Mouse (Mus musculus) naive thymus-derived CD4-positive, alpha-beta T cell, adult 2 months (primary cell): ENCODE results near the gene Plxnc1.

ENCODE experiments used
- DNase-seq: peaks from one replicate; pipeline ENCODE4 v3.0.0-alpha.2; 2011; ENCODE audit warnings: low read depth

The Plxnc1 gene

DNA sequence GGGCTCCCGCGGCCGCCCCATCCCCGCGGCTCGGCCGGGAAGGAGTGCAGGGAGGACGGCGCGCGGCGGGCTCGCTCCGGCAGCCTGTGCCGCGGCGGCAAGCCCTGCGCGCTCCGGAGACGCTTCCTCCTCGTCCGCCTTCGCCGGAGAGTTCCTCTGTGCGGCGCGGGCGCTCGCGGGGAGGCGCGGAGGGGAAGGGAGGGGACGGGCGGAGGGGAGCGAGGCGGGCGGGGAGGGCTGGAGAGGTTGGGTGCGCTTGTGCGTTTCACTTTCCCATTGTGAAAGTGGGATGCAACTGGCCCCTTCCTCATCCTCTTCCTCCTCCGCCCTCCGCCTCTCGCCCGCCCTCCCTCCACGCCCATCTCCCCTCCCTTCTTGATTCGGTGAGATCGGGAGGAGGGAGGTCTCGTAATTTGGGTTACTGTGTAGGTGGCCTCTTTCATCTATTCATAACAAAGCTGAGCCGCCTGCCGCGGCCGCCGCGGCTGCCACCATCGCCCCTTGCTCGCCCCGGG, at the start of gene Plxnc1:
Gene Plxnc1, minus strand, starts transcription at position 145 of the 515 bp plus-strand sequence.
- DNase-seq, result peak; percentile 67

GRCm38 (mm10) chr10:94992127-94992526, 47.5 kb upstream of the Plxnc1 start:
- peak; percentile 79 for DNase-seq

DNA sequence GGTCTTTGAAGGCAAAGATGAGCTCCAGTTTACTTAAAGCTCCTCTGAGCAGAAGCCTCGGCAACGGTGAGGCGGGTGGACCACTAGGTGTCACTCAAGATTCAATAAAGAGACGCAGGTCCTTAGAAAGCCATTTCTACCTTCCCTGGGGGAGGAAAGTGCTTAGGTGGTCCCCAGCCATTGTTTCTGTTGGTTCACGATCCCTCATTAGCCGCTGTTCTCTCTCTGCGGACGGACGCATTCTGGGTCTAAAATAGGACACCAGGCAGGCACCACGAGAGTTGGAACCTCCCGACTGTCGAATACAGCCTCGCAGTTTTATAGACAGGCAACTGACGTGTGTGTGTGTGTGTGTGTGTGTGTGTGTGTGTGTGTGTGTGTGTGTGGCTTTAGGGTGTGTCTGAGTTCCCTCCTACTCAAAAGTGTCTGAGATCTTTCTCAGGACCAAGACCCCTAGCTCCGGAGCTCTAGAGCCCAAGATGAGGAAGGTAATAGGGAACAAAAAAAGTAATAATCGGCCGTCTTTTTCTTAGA, 47.0 kb upstream of the Plxnc1 start:
- DNase-seq, result peak; percentile 79

DNA sequence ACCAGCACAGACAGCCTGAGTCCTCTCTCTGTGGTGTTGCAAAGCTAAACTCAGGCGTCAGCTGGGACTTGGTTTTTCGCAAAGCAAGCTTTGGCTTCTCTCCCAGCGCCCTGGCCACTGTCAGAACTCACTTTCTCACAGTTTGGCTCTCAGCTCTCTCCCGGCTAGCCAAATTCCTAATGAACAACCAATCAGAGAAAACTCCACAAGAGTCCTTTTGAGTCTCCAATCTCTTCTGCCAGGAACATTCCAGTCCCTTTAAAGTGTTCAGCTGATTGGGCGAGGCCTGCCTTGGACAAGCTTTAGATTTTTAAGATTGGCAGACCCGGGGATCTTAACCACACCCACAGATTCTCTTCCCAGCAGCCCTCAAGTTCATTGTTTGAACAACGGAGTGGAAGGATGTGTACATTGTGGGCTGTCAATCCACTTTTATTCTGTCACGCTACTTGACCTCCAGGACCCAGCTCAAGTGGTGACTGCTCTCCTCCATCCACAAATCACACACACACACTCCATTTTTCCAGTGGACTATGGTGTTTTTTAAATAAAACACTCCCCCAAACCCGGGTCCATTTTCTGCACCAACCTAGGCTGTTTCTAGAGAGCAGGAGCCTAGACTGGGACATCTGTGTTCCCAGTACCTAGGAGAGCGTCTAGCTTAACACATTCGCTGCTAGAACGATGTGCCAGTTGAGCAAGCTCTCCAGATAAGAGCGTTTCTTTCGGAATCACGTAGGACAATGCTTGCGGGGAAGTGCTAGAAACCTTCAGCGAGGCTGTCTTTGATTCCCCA, 46.3 kb upstream of the Plxnc1 start:
- no peak for DNase-seq

- no peak for DNase-seq
Measured at GRCm38 (mm10) chr10:94989321-94989720, 44.7 kb upstream of the Plxnc1 start.

DNA sequence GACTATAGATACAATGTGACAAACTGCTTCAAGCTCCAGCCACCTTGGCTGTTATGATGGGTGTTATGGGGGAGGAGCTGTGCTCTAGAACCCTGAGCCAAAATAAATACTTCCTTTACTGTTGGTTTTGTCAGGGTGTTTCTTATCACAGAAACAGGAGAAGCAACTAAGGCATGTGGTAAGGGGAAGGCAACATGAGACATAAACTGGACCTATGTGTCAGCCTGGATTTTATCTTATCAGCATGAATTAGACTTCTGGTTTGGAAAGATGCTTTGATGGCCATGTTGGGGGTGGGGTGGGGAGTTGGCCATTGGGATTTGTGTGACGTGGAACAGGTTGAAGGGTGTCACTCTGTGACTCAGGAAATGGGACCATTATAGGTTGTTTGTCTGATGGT, 40.5 kb upstream of the Plxnc1 start:
- DNase-seq, result no peak

DNA sequence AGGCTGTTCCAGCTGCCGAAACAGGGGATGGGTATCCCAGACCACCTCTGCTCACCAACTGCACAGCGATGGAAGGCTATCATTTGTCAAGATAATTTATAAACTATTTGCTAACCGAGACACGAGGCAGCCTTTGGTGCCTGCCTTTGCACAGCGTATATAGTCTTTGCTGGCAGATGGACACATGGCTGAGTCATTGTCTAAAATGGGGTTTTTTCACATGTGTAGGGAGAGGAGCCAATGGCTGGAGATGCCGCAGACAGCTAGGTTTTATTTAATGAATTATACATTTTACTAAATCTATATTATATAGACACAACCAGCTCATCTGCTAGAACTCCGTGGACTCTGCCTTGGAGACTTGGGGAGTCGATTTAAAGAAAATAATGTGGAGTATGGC, 37.9 kb upstream of the Plxnc1 start:
- DNase-seq, result no peak

GRCm38 (mm10) chr10:94981466-94982138, 37.0 kb upstream of the Plxnc1 start:
- no peak for DNase-seq

- DNase-seq, result no peak
Measured at GRCm38 (mm10) chr10:94978265-94978822, 33.7 kb upstream of the Plxnc1 start.

GRCm38 (mm10) chr10:94976329-94976728, 31.7 kb upstream of the Plxnc1 start:
- peak; percentile 26 for DNase-seq

GRCm38 (mm10) chr10:94975099-94975496, 30.5 kb upstream of the Plxnc1 start:
- no peak for DNase-seq

- no peak for DNase-seq
Measured at GRCm38 (mm10) chr10:94974345-94975098, 29.9 kb upstream of the Plxnc1 start.

DNA sequence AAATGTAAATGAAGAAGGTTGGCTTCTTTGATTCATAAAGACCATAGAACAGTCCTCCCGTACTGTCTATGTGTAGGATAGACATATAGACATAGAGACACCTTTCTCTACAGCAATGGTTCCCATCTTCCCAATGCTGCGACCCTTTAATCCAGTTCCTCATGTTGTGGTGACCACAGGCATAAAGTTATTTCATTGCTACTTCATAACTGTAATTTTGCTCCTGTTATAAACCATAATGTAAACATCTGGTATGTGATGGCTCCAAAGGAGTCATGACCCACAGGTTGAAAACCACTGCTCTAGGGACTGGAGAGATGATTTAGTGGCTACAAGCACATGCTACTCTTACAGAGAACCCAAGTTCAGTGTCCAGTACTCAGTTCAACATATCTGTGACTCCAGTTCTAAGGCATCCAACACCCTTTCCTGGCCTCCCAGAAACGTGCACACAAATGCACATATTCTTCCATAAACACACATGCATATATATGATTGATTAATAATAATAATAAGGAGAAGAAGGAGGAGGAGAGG, 27.1 kb upstream of the Plxnc1 start:
- DNase-seq, result no peak

DNA sequence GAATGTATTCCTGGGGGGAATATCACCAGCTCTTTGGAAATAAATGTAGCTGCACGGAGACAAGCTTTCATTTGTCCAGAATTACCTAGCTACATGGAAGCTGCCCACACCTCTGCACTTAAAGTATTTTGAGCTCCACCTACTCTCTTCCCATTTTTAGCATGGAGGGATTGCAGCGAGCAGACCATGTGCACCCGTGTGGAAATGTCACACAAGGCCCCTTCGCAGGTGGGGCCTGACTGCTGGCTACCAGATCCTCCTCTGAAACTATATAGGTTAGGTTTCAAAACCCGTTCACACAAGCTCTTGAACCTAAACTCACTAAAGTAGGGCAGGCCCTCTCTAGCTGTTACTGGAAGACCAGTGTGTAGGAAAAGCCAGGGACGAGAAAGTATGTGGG, 25.6 kb upstream of the Plxnc1 start:
- DNase-seq, result no peak

DNA sequence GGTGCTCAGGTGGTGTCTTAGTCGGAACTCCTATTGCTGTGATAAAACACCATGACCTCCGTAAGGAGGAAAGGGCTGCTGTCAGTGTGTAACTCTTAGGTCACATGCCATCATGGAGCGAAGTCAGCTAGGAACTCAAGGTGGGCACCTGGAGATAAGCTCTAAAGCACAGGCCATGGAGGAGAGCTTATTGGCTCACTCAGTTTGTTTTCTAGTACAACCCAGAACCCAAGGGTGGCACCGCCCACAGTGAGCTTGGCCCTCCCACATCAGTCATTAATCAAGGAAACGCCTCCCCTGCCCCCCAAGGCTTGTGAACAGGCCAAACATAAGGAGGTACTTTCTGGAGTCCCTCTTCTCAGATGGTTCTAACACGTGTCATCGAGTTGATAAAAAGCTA, 22.8 kb upstream of the Plxnc1 start:
- no peak for DNase-seq

GRCm38 (mm10) chr10:94966789-94967188, 22.2 kb upstream of the Plxnc1 start:
- no peak for DNase-seq

- peak; percentile 26 for DNase-seq
Measured at GRCm38 (mm10) chr10:94965093-94965492, 20.5 kb upstream of the Plxnc1 start.

DNA sequence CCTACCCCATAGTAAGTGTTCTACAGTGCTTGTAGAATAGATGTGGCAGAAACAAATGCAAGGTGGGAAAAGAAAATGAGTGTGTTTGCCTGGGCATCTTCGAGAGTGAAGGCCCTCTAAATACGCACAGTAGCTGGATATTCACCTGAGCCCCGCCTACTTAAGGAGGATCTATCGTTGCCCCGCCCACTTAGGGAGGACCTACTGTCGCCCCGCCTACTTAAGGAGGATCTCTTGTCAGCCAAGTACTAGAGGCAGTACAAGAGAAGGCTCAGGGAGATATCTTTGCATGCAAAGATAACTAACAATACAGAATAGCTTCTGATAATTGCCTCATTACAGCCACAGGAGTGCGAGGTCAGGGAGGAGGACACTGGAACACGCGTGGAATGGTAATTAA, 17.4 kb upstream of the Plxnc1 start:
- DNase-seq, result no peak

DNA sequence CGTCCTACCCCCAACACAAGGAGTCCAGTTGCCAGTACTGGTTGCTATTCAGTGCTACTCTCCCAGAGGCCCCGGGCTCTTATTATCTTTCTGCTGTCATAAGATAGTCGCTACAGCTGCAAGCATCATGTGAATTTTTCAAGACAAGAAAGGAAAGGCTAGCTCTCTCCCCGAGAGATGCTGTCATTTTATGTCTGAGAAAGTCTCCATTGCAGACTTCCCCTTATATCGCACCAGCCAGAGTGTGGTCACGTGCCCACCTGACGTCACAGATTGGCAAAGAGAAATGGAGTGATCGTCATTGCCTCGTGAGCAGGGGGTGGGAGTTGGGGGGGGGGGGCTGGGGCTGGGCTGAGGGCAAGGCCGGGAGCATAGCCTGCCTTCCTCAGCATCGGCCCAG, 16.6 kb upstream of the Plxnc1 start:
- DNase-seq, result no peak

DNA sequence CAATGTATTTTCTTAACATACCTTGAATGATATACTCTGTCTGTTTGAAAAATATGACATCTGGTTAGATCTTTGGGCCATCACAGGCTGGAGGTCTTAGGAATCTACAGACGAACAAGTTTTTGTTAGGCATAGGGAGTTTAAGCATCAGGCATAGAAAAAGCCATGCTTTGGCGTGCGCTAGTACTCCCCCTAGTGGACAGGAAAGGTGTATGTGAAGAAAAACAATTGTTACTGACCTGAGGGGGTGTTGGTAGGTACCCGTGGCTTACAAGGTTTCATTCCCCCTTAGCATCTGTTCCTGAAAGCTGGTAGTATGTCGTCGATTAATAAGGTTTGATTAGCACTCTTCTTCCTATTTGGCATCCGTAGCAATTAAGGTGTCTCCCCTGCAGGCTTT, 13.7 kb upstream of the Plxnc1 start:
- DNase-seq, result peak; percentile 77

- DNase-seq, result no peak
Measured at GRCm38 (mm10) chr10:94957705-94958104, 13.1 kb upstream of the Plxnc1 start.
